Mouse (Mus musculus) hindbrain, postnatal 0 days (tissue): Measurements from ENCODE around the gene 3110082I17Rik. TPM values are rescaled to one million over a fixed set of nuclear protein-coding genes. Genes with fewer than 3 reads are reported as not detected.
A peak's percentile ranks its signal among the peaks of the same experiment; 100 is the strongest.

Experiments
- ATAC-seq: fragments of 200-750 bp; cut with Nextera tagmentation; 2 replicates; pipeline ENCODE4 v1.8.0; 2017; ENCODE audit warnings: mild to moderate bottlenecking, moderate TSS enrichment, moderate library complexity
- DNase-seq: peaks from one replicate; pipeline ENCODE4 v3.0.0-alpha.2; 2015; ENCODE audit warnings: low spot score
- H3K27ac ChIP-seq: fragments of 300-500 bp; sonication (generic); 2 replicates; pipeline ENCODE4 v1.5.1; 2014; ENCODE audit warnings: mild to moderate bottlenecking
- H3K27me3 ChIP-seq: fragments of 300-500 bp; sonication (generic); 2 replicates; pipeline ENCODE4 v1.6.1; 2014; ENCODE audit warnings: low read length, mixed read lengths; ENCODE audit not compliant: insufficient read depth
- H3K36me3 ChIP-seq: fragments of 300-500 bp; sonication (generic); 2 replicates; pipeline ENCODE4 v1.6.1; 2014; ENCODE audit warnings: low read length, mixed read lengths; ENCODE audit not compliant: insufficient read depth
- H3K4me1 ChIP-seq: fragments of 300-500 bp; sonication (generic); 2 replicates; pipeline ENCODE4 v1.6.1; 2014; ENCODE audit warnings: antibody characterized with exemption, low read length, mixed read lengths; ENCODE audit not compliant: insufficient read depth
- H3K4me2 ChIP-seq: fragments of 300-500 bp; sonication (generic); 2 replicates; pipeline ENCODE4 v1.6.1; 2014; ENCODE audit warnings: low read depth, mild to moderate bottlenecking, low read length, moderate library complexity, mixed read lengths
- H3K4me3 ChIP-seq: fragments of 300-500 bp; sonication (generic); 2 replicates; pipeline ENCODE4 v1.5.1; 2014; ENCODE audit warnings: low read length
- H3K9ac ChIP-seq: fragments of 300-500 bp; sonication (generic); replicated peaks from 2 replicates; pipeline ENCODE4 v1.6.1; 2014; ENCODE audit warnings: mild to moderate bottlenecking, low read length, moderate library complexity, mixed read lengths
- H3K9me3 ChIP-seq: fragments of 300-500 bp; sonication (generic); 2 replicates; pipeline ENCODE4 v1.6.1; 2016; ENCODE audit warnings: low read length, mixed read lengths
- CTCF ChIP-seq: IDR thresholded peaks from 2 replicates; pipeline ENCODE4 v1.5.1; 2016; ENCODE audit warnings: antibody characterized with exemption, control low read depth, low read depth
- WGBS: fragments of 180-500 bp; shearing (Covaris S2); extraction: QIAGEN DNeasy Blood & Tissue Kit; methylation state at CpG from one replicate; pipeline ENCODE4 v1.1.7; 2014; 5-methylcytosine and 5-hydroxymethylcytosine counted together
- polyA plus RNA-seq: library from polyadenylated mRNA; unstranded; fragments of >200 nt; fragmentation: Nextera tagmentation; extraction: Ambion mirVana; gene quantifications from 2 replicates; pipeline ENCODE4 v1.2.1, GENCODE M21; 2015
- total RNA-seq: library from RNA; depleted of rRNA; stranded (reverse); fragments of >200 nt; gene quantifications from 2 replicates; pipeline ENCODE4 v1.2.3, GENCODE M21; 2014

3110082I17Rik gene
- total and polyA plus RNA-seq, 2 experiments from 2014 or later: 12.8 to 17.1 TPM

GRCm38 (mm10) chr5:139377468-139378270, 82.7 kb downstream of the 3110082I17Rik start, which contains the start of gene Gpr146:
TSS of gene Gpr146 (plus strand) at chr5:139377697.
- Histone ChIP-seq H3K4me2 (no peak within 1 kb of the TSS), H3K27me3 (no peaks in the 10 kb centered on the region), H3K36me3 (no peaks in the 10 kb centered on the region), H3K4me3 (no peak within 1 kb of the TSS), H3K4me1 (peaks cover 22% of the 10 kb centered on the region), H3K9me3 (no peaks in the 10 kb centered on the region), H3K9ac (no peak within 1 kb of the TSS), H3K27ac (peak within 1 kb of the TSS; percentile 22; the same call in 1 of the 2 replicates)
- TF ChIP-seq CTCF: no peak
- WGBS: 70% methylated on average over 18 of the region's 18 CpGs
- ATAC-seq (no peak), DNase-seq (no peak)

GRCm38 (mm10) chr5:139374841-139375240, 85.5 kb downstream of the 3110082I17Rik start:
- no peak for TF ChIP-seq CTCF
- H3K27ac ChIP-seq: no peak overlapping the region
- H3K4me3 ChIP-seq: no peak overlapping the region
- no peaks in the 10 kb centered on the region for H3K36me3 ChIP-seq
- peaks cover 24% of the 10 kb centered on the region for H3K4me1 ChIP-seq
- no peaks in the 10 kb centered on the region for H3K9me3 ChIP-seq
- H3K9ac ChIP-seq: no peak overlapping the region
- no peak overlapping the region for H3K4me2 ChIP-seq
- no peak for ATAC-seq
- DNase-seq: no peak
- 89% methylated on average over 2 of the region's 2 CpGs for WGBS
- no peaks in the 10 kb centered on the region for H3K27me3 ChIP-seq

DNA sequence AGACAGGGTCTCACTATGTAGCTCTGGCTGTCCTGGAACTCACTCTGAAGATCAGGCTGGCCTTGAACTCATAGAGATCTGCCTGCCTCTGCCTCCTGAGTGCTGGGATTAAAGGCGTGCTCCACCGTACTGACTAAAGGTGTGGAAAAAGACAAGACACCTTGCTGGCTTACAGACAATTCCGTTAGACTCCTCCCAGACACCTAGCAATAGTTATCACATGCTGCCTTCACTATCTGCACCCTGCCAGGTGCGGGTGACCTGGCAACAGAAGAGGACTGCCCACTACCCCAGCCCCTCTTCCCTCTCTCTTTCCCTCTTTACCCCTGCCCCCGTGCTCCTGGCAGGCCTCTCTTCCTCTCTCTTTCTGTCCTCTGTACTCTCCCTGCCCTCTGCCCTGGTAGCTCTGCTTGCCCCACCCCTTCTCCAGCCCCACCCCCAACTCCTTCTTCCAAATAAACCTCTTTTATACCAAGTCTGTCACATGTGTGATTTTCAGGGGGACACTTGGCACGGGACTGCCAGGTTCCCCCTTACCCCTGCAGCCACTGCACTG, 86.4 kb downstream of the 3110082I17Rik start:
- no peak overlapping the region for H3K9ac ChIP-seq
- TF ChIP-seq CTCF: no peak
- H3K4me2 ChIP-seq: no peak overlapping the region
- H3K4me1 ChIP-seq: peaks cover 18% of the 10 kb centered on the region
- no peak overlapping the region for H3K4me3 ChIP-seq
- 81% methylated on average over 6 of the region's 6 CpGs for WGBS
- no peaks in the 10 kb centered on the region for H3K36me3 ChIP-seq
- H3K27ac ChIP-seq: no peak overlapping the region
- DNase-seq (no peak), ATAC-seq (no peak)
- H3K9me3 ChIP-seq: no peaks in the 10 kb centered on the region
- H3K27me3 ChIP-seq: no peaks in the 10 kb centered on the region

DNA sequence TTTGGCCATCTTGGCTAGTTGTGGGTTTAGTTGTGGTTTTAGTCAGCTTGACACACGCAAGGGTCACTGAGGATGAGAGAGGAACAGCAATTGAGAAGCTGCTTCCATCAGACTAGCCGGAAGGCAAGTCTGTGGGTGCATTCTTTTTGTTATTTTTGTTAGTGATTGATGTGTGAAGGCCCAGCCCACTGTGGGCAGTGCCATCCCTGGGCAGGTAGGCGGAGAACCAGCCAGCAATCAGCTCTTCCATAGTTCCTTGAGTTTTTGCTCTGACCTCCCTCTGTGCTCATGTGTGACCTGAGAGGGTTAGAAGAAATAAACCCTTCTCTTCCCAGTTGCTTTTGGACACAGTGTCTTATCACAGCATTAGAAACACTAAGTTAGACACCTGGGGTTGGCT, 87.2 kb downstream of the 3110082I17Rik start:
- Histone ChIP-seq H3K4me1 (peaks cover 16% of the 10 kb centered on the region), H3K9ac (no peak overlapping the region), H3K36me3 (no peaks in the 10 kb centered on the region), H3K9me3 (no peaks in the 10 kb centered on the region), H3K27ac (no peak overlapping the region), H3K27me3 (no peaks in the 10 kb centered on the region), H3K4me2 (no peak overlapping the region; the same call in 1 of the 2 replicates), H3K4me3 (no peak overlapping the region)
- TF ChIP-seq CTCF: no peak
- 83% methylated on average over 3 of the region's 3 CpGs for WGBS
- DNase-seq: no peak
- ATAC-seq: no peak

DNA sequence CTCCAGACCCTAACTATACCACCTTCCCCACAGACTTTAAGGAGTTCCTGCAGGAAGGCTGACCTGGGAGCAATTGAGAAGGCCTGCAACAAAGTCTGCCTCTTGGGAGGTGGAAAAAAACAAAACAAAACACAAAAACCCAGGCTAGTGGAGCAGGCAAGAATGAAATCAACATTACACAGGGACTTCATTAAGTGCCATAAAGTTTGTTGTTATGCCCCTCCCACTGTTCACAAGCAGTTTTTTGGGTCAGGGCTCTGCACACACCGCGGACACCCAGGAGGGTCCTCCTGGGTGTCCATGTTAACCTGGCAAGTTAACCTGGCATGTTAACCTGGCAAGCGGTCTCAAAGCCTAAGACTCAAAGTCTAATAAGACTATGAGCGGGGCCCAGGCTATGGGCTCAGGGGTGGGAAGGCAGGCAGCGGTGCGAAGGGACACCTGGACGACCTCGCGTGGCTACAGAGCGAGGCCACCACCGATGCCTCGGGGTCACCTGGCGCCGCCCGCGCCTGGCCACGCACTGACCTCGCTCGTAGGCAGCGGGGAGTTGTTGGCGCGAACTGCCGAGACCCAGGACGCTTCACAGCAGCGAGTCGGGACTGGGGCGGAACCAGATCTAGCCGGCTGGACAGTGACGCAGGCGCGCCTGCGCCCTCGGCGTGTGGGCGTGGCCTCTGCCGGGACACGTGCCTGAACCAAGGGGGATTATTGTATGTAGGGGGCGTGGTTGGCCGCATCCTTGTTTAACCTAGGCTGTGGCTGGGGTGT, 88.5 kb downstream of the 3110082I17Rik start:
- peak overlapping the region; percentile 91 for H3K27ac ChIP-seq
- peak; percentile 27; the same call in 1 of the 2 replicates for TF ChIP-seq CTCF
- no peaks in the 10 kb centered on the region for H3K36me3 ChIP-seq
- WGBS: 3% methylated on average over 39 of the region's 39 CpGs
- peaks cover 16% of the 10 kb centered on the region for H3K4me1 ChIP-seq
- DNase-seq: peak; percentile 95
- ATAC-seq: peak; percentile 98
- H3K27me3 ChIP-seq: no peaks in the 10 kb centered on the region
- peak overlapping the region; percentile 89 for H3K9ac ChIP-seq
- peak overlapping the region; percentile 70 for H3K4me3 ChIP-seq
- H3K4me2 ChIP-seq: peak overlapping the region; percentile 94
- no peaks in the 10 kb centered on the region for H3K9me3 ChIP-seq

- Histone ChIP-seq H3K9me3 (no peaks in the 10 kb centered on the region), H3K4me3 (peak overlapping the region; percentile 70), H3K36me3 (no peaks in the 10 kb centered on the region), H3K27me3 (no peaks in the 10 kb centered on the region), H3K27ac (peak overlapping the region; percentile 91; the same call in 1 of the 2 replicates), H3K4me1 (peaks cover 16% of the 10 kb centered on the region), H3K4me2 (peak overlapping the region; percentile 94), H3K9ac (peak overlapping the region; percentile 89; the same call in 1 of the 2 replicates)
- ATAC-seq: no peak
- DNase-seq: no peak
- WGBS: 60% methylated on average over 5 of the region's 5 CpGs
- TF ChIP-seq CTCF: no peak
These were observed 89.2 kb downstream of the 3110082I17Rik start for GRCm38 (mm10) chr5:139371118-139371517.
